Mouse (Mus musculus) stomach, postnatal 0 days (tissue): ENCODE measurements at regions not wholly inside any gene's neighbourhood (a gene's known extent, or its start where the extent isn't known, plus 50 kb on each side); places are given as distances from the start of the nearest gene placed in this dataset.

ENCODE experiments used
- CTCF ChIP-seq: IDR thresholded peaks from 2 replicates; pipeline ENCODE4 v1.5.1; 2016; ENCODE audit warnings: antibody characterized with exemption, low read depth, mild to moderate bottlenecking, moderate library complexity
- EP300 ChIP-seq: optimal IDR thresholded peaks from 2 replicates; pipeline ENCODE3; 2016; ENCODE audit warnings: antibody characterized with exemption

- TF ChIP-seq CTCF (no peak), EP300 (no peak)
These were observed 302.1 kb downstream of the Galc start for GRCm38 (mm10) chr12:97957201-97957600.
